In genomic region chr4:43983181-43983580, GRCm38 (mm10) we compare ENCODE assay signal across 10 mouse cellular contexts. TPM values are rescaled to one million over a fixed set of nuclear protein-coding genes. Genes with fewer than 3 reads are reported as not detected.
DNase-seq lines count a peak whose midpoint lies in the region; ATAC-seq and TF ChIP-seq lines count a peak whose summit lies in the region.
"Had no signal": no experiment of that assay in that cellular context is flagged by ENCODE, and none has a peak within 500 bp of the region (broad histone marks: within the 10 kb centered on the region; RNA-seq: fewer than 3 reads in every experiment).

Gene Ccin, plus strand, starts transcription at chr4:43983483.

- H3K4me2 ChIP-seq in kidney, postnatal 0 days (ENCODE audit: low read length): peak within 1 kb of the TSS; percentile 49
- H3K4me2 ChIP-seq in neural tube, embryonic 15.5 days: peak within 1 kb of the TSS; percentile 74

- DNase-seq in kidney, postnatal 0 days (ENCODE audit: low spot score): no peak
- DNase-seq in kidney, adult 8-10 months: no peak
- DNase-seq in forebrain, embryonic 10.5 days (ENCODE audit: extremely low spot score, low spot score): no peak
- no peak for DNase-seq in limb, embryonic 10.5 days (ENCODE audit: low spot score)
- DNase-seq in layer of hippocampus, postnatal 10 days (ENCODE audit: low spot score in 2 of 2): no peak
- DNase-seq in thymus, postnatal 4 days: no peak
- no peak for DNase-seq in B cell, adult 2 months
- DNase-seq: right cerebral cortex, postnatal 14 days had no signal

- H3K9ac ChIP-seq in kidney, postnatal 0 days (ENCODE audit: low read depth, low read length): peak within 1 kb of the TSS; percentile 24
- peak within 1 kb of the TSS; percentile 45; the same call in 1 of the 2 replicates for H3K9ac ChIP-seq in neural tube, embryonic 15.5 days (replicated peaks)

- no peaks in the 10 kb centered on the region for H3K27me3 ChIP-seq in kidney, postnatal 0 days (ENCODE audit: insufficient read depth, low read length)
- peaks cover 58% of the 10 kb centered on the region for H3K27me3 ChIP-seq in forebrain, embryonic 10.5 days (ENCODE audit: poor library complexity, severe bottlenecking)
- 0 out of 2 replicates have a peak, but pooled peaks cover 3% of the 10 kb centered on the region for H3K27me3 ChIP-seq in limb, embryonic 10.5 days (ENCODE audit: low read depth, poor library complexity, severe bottlenecking)
- no peaks in the 10 kb centered on the region for H3K27me3 ChIP-seq in neural tube, embryonic 15.5 days (replicated peaks)

- H3K9me3 ChIP-seq in kidney, postnatal 0 days (replicated peaks; ENCODE audit: low read length): no peaks in the 10 kb centered on the region
- H3K9me3 ChIP-seq in forebrain, embryonic 10.5 days: no peaks in the 10 kb centered on the region
- H3K9me3 ChIP-seq in limb, embryonic 10.5 days (replicated peaks): no peaks in the 10 kb centered on the region
- no peaks in the 10 kb centered on the region for H3K9me3 ChIP-seq in neural tube, embryonic 15.5 days (replicated peaks)

- no peak for ATAC-seq in kidney, postnatal 0 days (replicated peaks; ENCODE audit: low FRiP score, low read depth)
- no peak for ATAC-seq in neural tube, embryonic 15.5 days (ENCODE audit: low FRiP score)

- no peak within 1 kb of the TSS for H3K27ac ChIP-seq in kidney, postnatal 0 days
- peak within 1 kb of the TSS; percentile 88 for H3K27ac ChIP-seq in forebrain, embryonic 10.5 days
- H3K27ac ChIP-seq in limb, embryonic 10.5 days: peak within 1 kb of the TSS; percentile 91
- no peak within 1 kb of the TSS; the same call in 1 of the 2 replicates for H3K27ac ChIP-seq in neural tube, embryonic 15.5 days (replicated peaks)

- peaks cover 5% of the 10 kb centered on the region; the same call in 1 of the 2 replicates for H3K4me1 ChIP-seq in kidney, postnatal 0 days (replicated peaks; ENCODE audit: insufficient read depth, low read length)
- peaks cover 27% of the 10 kb centered on the region for H3K4me1 ChIP-seq in forebrain, embryonic 10.5 days
- peaks cover 22% of the 10 kb centered on the region for H3K4me1 ChIP-seq in limb, embryonic 10.5 days
- peaks cover 21% of the 10 kb centered on the region for H3K4me1 ChIP-seq in neural tube, embryonic 15.5 days

- WGBS in kidney, postnatal 0 days: 82% methylated on average over 11 of the region's 11 CpGs
- 86% methylated on average over 11 of the region's 11 CpGs for WGBS in forebrain, embryonic 10.5 days
- 83% methylated on average over 11 of the region's 11 CpGs for WGBS in limb, embryonic 10.5 days
- WGBS in neural tube, embryonic 15.5 days: 82% methylated on average over 11 of the region's 11 CpGs

- TF ChIP-seq CTCF in kidney, postnatal 0 days (IDR thresholded peaks at IDR 0.05; ENCODE audit: low read depth): no peak

- H3K4me3 ChIP-seq in kidney, postnatal 0 days (replicated peaks; ENCODE audit: low read depth, low read length): peak within 1 kb of the TSS; percentile 11; the same call in 1 of the 2 replicates
- peak within 1 kb of the TSS; percentile 50 for H3K4me3 ChIP-seq in forebrain, embryonic 10.5 days
- peak within 1 kb of the TSS; percentile 50 for H3K4me3 ChIP-seq in limb, embryonic 10.5 days
- peak within 1 kb of the TSS; percentile 37 for H3K4me3 ChIP-seq in neural tube, embryonic 15.5 days (replicated peaks)

- no peaks in the 10 kb centered on the region for H3K36me3 ChIP-seq in kidney, postnatal 0 days (ENCODE audit: insufficient read depth, low read length)
- H3K36me3 ChIP-seq in forebrain, embryonic 10.5 days (replicated peaks): no peaks in the 10 kb centered on the region
- no peaks in the 10 kb centered on the region for H3K36me3 ChIP-seq in limb, embryonic 10.5 days
- H3K36me3 ChIP-seq in neural tube, embryonic 15.5 days: no peaks in the 10 kb centered on the region

RNA-seq across cellular contexts. Expression of gene Ccin, which starts in this region (rescaled TPM):
- polyA plus RNA-seq in kidney, postnatal 0 days (2015; fragmentation: Nextera tagmentation; extraction: Ambion mirVana): not detected in 2 replicates
- not detected in 2 replicates for polyA plus RNA-seq in forebrain, embryonic 10.5 days (2016; fragmentation: Nextera tagmentation; extraction: Ambion mirVana)
- polyA plus RNA-seq in limb, embryonic 10.5 days (2016; fragmentation: Nextera tagmentation; extraction: Ambion mirVana): not detected in 2 replicates
- not detected in 2 replicates for polyA plus RNA-seq in neural tube, embryonic 15.5 days (2015; fragmentation: Nextera tagmentation; extraction: Ambion mirVana)
- total RNA-seq in layer of hippocampus, postnatal 10 days (2021): not detected
- total RNA-seq: common myeloid progenitor, adult 5-6 weeks had no signal

Comparison
In these comparisons a context has a peak if more than half of its experiments do, and no peak if none do; other contexts are left out.
1. H3K27ac ChIP-seq: peak in forebrain, embryonic 10.5 days (single experiment) and limb, embryonic 10.5 days (single experiment); none in kidney, postnatal 0 days (single experiment) and neural tube, embryonic 15.5 days (single experiment).
2. Peak in every context shown above with its lines, with median percentiles within 50 percentile points of each other: H3K4me3 ChIP-seq.